ENCODE assay signal across 8 mouse cellular contexts in the genomic region with DNA sequence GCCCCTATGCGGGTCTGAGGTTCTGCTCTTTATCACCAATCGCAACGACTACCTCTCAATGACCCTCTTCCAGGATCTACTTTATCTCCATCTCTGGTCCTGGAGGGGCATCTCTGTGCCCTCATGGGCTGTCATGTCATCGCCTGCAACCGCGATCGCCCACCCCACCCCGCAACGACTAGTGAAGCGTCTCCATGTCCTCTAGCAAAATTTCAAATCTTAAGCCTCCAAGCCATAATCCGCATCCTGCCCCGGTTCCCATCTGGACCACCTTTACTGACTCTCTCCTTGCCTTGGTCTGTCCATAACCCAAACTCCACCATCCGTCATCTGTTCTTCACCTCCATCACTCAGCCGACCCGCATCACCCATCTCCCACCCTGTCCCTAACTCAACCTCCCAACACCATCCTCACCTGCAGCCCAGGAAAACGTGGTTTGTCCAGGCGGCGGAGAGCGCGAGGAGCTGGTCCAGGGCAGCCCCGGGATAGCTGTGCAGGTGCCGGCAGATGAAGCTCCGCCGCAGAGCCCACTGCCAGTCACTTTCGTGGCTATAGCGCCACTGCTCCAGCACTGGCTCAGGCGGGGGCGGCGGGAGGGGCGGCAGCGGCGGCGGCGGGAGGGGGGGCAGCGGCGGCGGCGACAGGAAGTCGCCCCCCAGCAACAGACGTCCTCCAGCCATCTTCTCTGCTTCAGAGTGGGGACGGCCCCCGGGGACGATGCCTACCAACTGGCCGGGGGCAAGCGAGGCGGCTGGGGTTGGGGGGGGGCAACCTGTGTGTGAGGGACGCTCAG. TPM values are rescaled to one million over a fixed set of nuclear protein-coding genes. Genes with fewer than 3 reads are reported as not detected.
DNase-seq lines count a peak whose midpoint lies in the region; ATAC-seq lines count a peak whose summit lies in the region.

A gene (minus strand): TSS at position 579 of the 794 bp plus-strand sequence.

- H3K4me2 ChIP-seq in heart, embryonic 13.5 days, result peak within 1 kb of the TSS; percentile 78
- H3K4me2 ChIP-seq in lung, embryonic 15.5 days, result peak within 1 kb of the TSS; percentile 74

- peak within 1 kb of the TSS; percentile 63 for H3K27ac ChIP-seq in heart, embryonic 13.5 days (replicated peaks)
- peak within 1 kb of the TSS; percentile 44 for H3K27ac ChIP-seq in lung, embryonic 15.5 days

- H3K4me3 ChIP-seq in heart, embryonic 13.5 days, result peak within 1 kb of the TSS; percentile 63
- H3K4me3 ChIP-seq in lung, embryonic 15.5 days, result peak within 1 kb of the TSS; percentile 55

- H3K9ac ChIP-seq in heart, embryonic 13.5 days, result peak within 1 kb of the TSS; percentile 81
- peak within 1 kb of the TSS; percentile 54 for H3K9ac ChIP-seq in lung, embryonic 15.5 days

- H3K36me3 ChIP-seq in heart, embryonic 13.5 days, result no peaks in the 10 kb centered on the region
- no peaks in the 10 kb centered on the region for H3K36me3 ChIP-seq in lung, embryonic 15.5 days

- peaks cover 5% of the 10 kb centered on the region for H3K4me1 ChIP-seq in heart, embryonic 13.5 days
- 0 out of 2 replicates have a peak, but pooled peaks cover 6% of the 10 kb centered on the region for H3K4me1 ChIP-seq in lung, embryonic 15.5 days

- no peaks in the 10 kb centered on the region for H3K27me3 ChIP-seq in heart, embryonic 13.5 days (replicated peaks)
- no peaks in the 10 kb centered on the region for H3K27me3 ChIP-seq in lung, embryonic 15.5 days

- peak; percentile 72 for DNase-seq in CD4-positive, CD25-positive, alpha-beta regulatory T cell, adult 2 months (ENCODE audit: low read depth, low spot score)
- peak; percentile 43 for DNase-seq in T-cell, adult 2 months (ENCODE audit: low spot score)
- DNase-seq in embryo, embryonic 10.5 days (ENCODE audit: low spot score), result peak; percentile 19
- DNase-seq in kidney, postnatal 4 days, result peak; percentile 28 to 59
- peak; percentile 59 to 67 for DNase-seq in right cerebral cortex, postnatal 10 days (ENCODE audit: low spot score in 2 of 2)
- no peak for DNase-seq in adipocyte (ENCODE audit: low spot score)

- WGBS in heart, embryonic 13.5 days, result 14% methylated on average over 35 of the region's 47 CpGs
- 17% methylated on average over 39 of the region's 47 CpGs for WGBS in lung, embryonic 15.5 days

- ATAC-seq in heart, embryonic 13.5 days (ENCODE audit: extremely low read depth, insufficient number of reproducible peaks, low FRiP score, low TSS enrichment), result peak; percentile 46
- ATAC-seq in lung, embryonic 15.5 days (ENCODE audit: borderline replicate concordance, extremely low read depth, low FRiP score, low TSS enrichment), result peak; percentile 66

- H3K9me3 ChIP-seq in heart, embryonic 13.5 days, result no peaks in the 10 kb centered on the region
- no peaks in the 10 kb centered on the region for H3K9me3 ChIP-seq in lung, embryonic 15.5 days

RNA-seq across cellular contexts. Expression of the gene that starts here (rescaled TPM):
- polyA plus RNA-seq in heart, embryonic 13.5 days (2015; fragmentation: Nextera tagmentation; extraction: Ambion mirVana), result 0.37 and 0.56 TPM in 2 replicates
- 1.4 and 1.5 TPM in 2 replicates for polyA plus RNA-seq in lung, embryonic 15.5 days (2015; fragmentation: Nextera tagmentation; extraction: Ambion mirVana)

Comparison
In these comparisons a context has a peak if more than half of its experiments do, and no peak if none do; other contexts are left out.
1. Peak in ATAC-seq, H3K4me3 ChIP-seq, H3K27ac ChIP-seq, H3K9ac ChIP-seq and H3K4me2 ChIP-seq in heart, embryonic 13.5 days; RNA of the gene not detected or under 1 TPM.